Mouse (Mus musculus): Measurements from ENCODE around the gene Krtap1-3. TPM values are rescaled to one million over a fixed set of nuclear protein-coding genes. Genes with fewer than 3 reads are reported as not detected.
"Not testable (repeated sequence)": the region's sequence is repeated elsewhere in the genome, so short reads cannot be mapped to it uniquely, and the experiment has no call there.

The Krtap1-3 gene
- polyA plus RNA-seq, 1 experiment from 2014 or later = not detected

GRCm38 (mm10) chr11:99610089-99610488 lies 18.9 kb upstream of the Krtap1-3 start, which contains the start of gene Gm11937:
TSS of gene Gm11937 (minus strand) at chr11:99610189.
- H3K9me3 ChIP-seq (replicated peaks; ENCODE audit: control insufficient read depth, low read length); H3K27me3 ChIP-seq (ENCODE audit: control insufficient read depth, insufficient read depth, low read depth, low read length); H3K4me3 ChIP-seq (ENCODE audit: low read depth, low read length); H3K9ac ChIP-seq (ENCODE audit: low read depth, low read length); H3K4me1 ChIP-seq (ENCODE audit: control insufficient read depth, low read depth, low read length); H3K36me3 ChIP-seq (ENCODE audit: control insufficient read depth, insufficient read depth); H3K27ac ChIP-seq (ENCODE audit: low read length); ATAC-seq (ENCODE audit: low read depth); H3K4me2 ChIP-seq (ENCODE audit: low read depth, low read length): not testable (repeated sequence)
- 43% methylated on average over 2 of the region's 2 CpGs for WGBS (ENCODE audit: insufficient replicate concordance)

GRCm38 (mm10) chr11:99609126-99609525 lies 18.0 kb upstream of the Krtap1-3 start:
- Histone ChIP-seq H3K27ac (ENCODE audit: low read length) (no peak overlapping the region), H3K9ac (ENCODE audit: low read depth, low read length) (no peak overlapping the region), H3K4me3 (ENCODE audit: low read depth, low read length) (no peak overlapping the region), H3K9me3 (replicated peaks; ENCODE audit: control insufficient read depth, low read length) (no peaks in the 10 kb centered on the region), H3K4me1 (ENCODE audit: control insufficient read depth, low read depth, low read length) (no peaks in the 10 kb centered on the region), H3K27me3 (ENCODE audit: control insufficient read depth, insufficient read depth, low read depth, low read length) (no peaks in the 10 kb centered on the region), H3K4me2 (ENCODE audit: low read depth, low read length) (no peak overlapping the region), H3K36me3 (ENCODE audit: control insufficient read depth, insufficient read depth) (no peaks in the 10 kb centered on the region)
- WGBS (ENCODE audit: insufficient replicate concordance) = 39% methylated on average over 1 of the region's 1 CpGs
- ATAC-seq (ENCODE audit: low read depth) = no peak

GRCm38 (mm10) chr11:99603208-99603607 lies 12.1 kb upstream of the Krtap1-3 start, which contains the start of gene Gm11938:
TSS of gene Gm11938 (minus strand) at chr11:99603308.
- ATAC-seq (ENCODE audit: low read depth); H3K36me3 ChIP-seq (ENCODE audit: control insufficient read depth, insufficient read depth): not testable (repeated sequence)
- 36% methylated on average over 1 of the region's 1 CpGs for WGBS (ENCODE audit: insufficient replicate concordance)

GRCm38 (mm10) chr11:99597742-99598141 lies 6.6 kb upstream of the Krtap1-3 start, which contains the start of gene Krtap9-3:
TSS of gene Krtap9-3 (minus strand) at chr11:99598105.
- H3K9me3 ChIP-seq (replicated peaks; ENCODE audit: control insufficient read depth, low read length); H3K4me1 ChIP-seq (ENCODE audit: control insufficient read depth, low read depth, low read length); ATAC-seq (ENCODE audit: low read depth); H3K4me2 ChIP-seq (ENCODE audit: low read depth, low read length); H3K36me3 ChIP-seq (ENCODE audit: control insufficient read depth, insufficient read depth); H3K9ac ChIP-seq (ENCODE audit: low read depth, low read length); H3K27me3 ChIP-seq (ENCODE audit: control insufficient read depth, insufficient read depth, low read depth, low read length); H3K4me3 ChIP-seq (ENCODE audit: low read depth, low read length); H3K27ac ChIP-seq (ENCODE audit: low read length): not testable (repeated sequence)
- 76% methylated on average over 4 of the region's 6 CpGs for WGBS (ENCODE audit: insufficient replicate concordance)

More at GRCm38 (mm10) chr11:99603208-99603607, 12.1 kb upstream of the Krtap1-3 start, which contains the start of gene Gm11938:
- not testable (repeated sequence) for H3K27me3 ChIP-seq (ENCODE audit: control insufficient read depth, insufficient read depth, low read depth, low read length); H3K9me3 ChIP-seq (replicated peaks; ENCODE audit: control insufficient read depth, low read length); H3K9ac ChIP-seq (ENCODE audit: low read depth, low read length); H3K4me3 ChIP-seq (ENCODE audit: low read depth, low read length); H3K4me1 ChIP-seq (ENCODE audit: control insufficient read depth, low read depth, low read length); H3K27ac ChIP-seq (ENCODE audit: low read length); H3K4me2 ChIP-seq (ENCODE audit: low read depth, low read length)

GRCm38 (mm10) chr11:99585096-99585495 lies 6.0 kb downstream of the Krtap1-3 start:
- H3K36me3 ChIP-seq (ENCODE audit: control insufficient read depth, insufficient read depth) = no peaks in the 10 kb centered on the region
- H3K9me3 ChIP-seq (replicated peaks; ENCODE audit: control insufficient read depth, low read length) = no peaks in the 10 kb centered on the region
- no peak overlapping the region for H3K4me2 ChIP-seq (ENCODE audit: low read depth, low read length)
- H3K4me1 ChIP-seq (ENCODE audit: control insufficient read depth, low read depth, low read length) = no peaks in the 10 kb centered on the region
- no peak overlapping the region for H3K9ac ChIP-seq (ENCODE audit: low read depth, low read length)
- ATAC-seq (ENCODE audit: low read depth) = no peak
- no peak overlapping the region for H3K27ac ChIP-seq (ENCODE audit: low read length)
- no peaks in the 10 kb centered on the region for H3K27me3 ChIP-seq (ENCODE audit: control insufficient read depth, insufficient read depth, low read depth, low read length)
- H3K4me3 ChIP-seq (ENCODE audit: low read depth, low read length) = no peak overlapping the region
- WGBS (ENCODE audit: insufficient replicate concordance) = 69% methylated on average over 7 of the region's 7 CpGs

- Histone ChIP-seq H3K4me1 (ENCODE audit: control insufficient read depth, low read depth, low read length) (no peaks in the 10 kb centered on the region), H3K27ac (ENCODE audit: low read length) (no peak within 1 kb of the TSS), H3K27me3 (ENCODE audit: control insufficient read depth, insufficient read depth, low read depth, low read length) (no peaks in the 10 kb centered on the region), H3K36me3 (ENCODE audit: control insufficient read depth, insufficient read depth) (no peaks in the 10 kb centered on the region), H3K9ac (ENCODE audit: low read depth, low read length) (no peak within 1 kb of the TSS), H3K9me3 (replicated peaks; ENCODE audit: control insufficient read depth, low read length) (no peaks in the 10 kb centered on the region), H3K4me2 (ENCODE audit: low read depth, low read length) (no peak within 1 kb of the TSS), H3K4me3 (ENCODE audit: low read depth, low read length) (no peak within 1 kb of the TSS)
- ATAC-seq (ENCODE audit: low read depth) = no peak
- WGBS (ENCODE audit: insufficient replicate concordance) = 67% methylated on average over 5 of the region's 5 CpGs
Observed at GRCm38 (mm10) chr11:99583245-99583704, 7.9 kb downstream of the Krtap1-3 start, which contains the start of gene Krtap1-4. TSS of gene Krtap1-4 (minus strand) at chr11:99583654.

- Histone ChIP-seq H3K27ac (ENCODE audit: low read length) (no peak overlapping the region), H3K9me3 (replicated peaks; ENCODE audit: control insufficient read depth, low read length) (no peaks in the 10 kb centered on the region), H3K27me3 (ENCODE audit: control insufficient read depth, insufficient read depth, low read depth, low read length) (no peaks in the 10 kb centered on the region), H3K4me2 (ENCODE audit: low read depth, low read length) (no peak overlapping the region), H3K9ac (ENCODE audit: low read depth, low read length) (no peak overlapping the region), H3K4me1 (ENCODE audit: control insufficient read depth, low read depth, low read length) (no peaks in the 10 kb centered on the region), H3K4me3 (ENCODE audit: low read depth, low read length) (no peak overlapping the region), H3K36me3 (ENCODE audit: control insufficient read depth, insufficient read depth) (no peaks in the 10 kb centered on the region)
- no peak for ATAC-seq (ENCODE audit: low read depth)
- 60% methylated on average over 6 of the region's 6 CpGs for WGBS (ENCODE audit: insufficient replicate concordance)
Observed at GRCm38 (mm10) chr11:99581564-99581963, 9.6 kb downstream of the Krtap1-3 start.

- H3K9me3 ChIP-seq (replicated peaks; ENCODE audit: control insufficient read depth, low read length) = no peaks in the 10 kb centered on the region
- no peak overlapping the region for H3K9ac ChIP-seq (ENCODE audit: low read depth, low read length)
- no peak for ATAC-seq (ENCODE audit: low read depth)
- H3K4me3 ChIP-seq (ENCODE audit: low read depth, low read length) = no peak overlapping the region
- H3K36me3 ChIP-seq (ENCODE audit: control insufficient read depth, insufficient read depth) = no peaks in the 10 kb centered on the region
- H3K4me2 ChIP-seq (ENCODE audit: low read depth, low read length) = no peak overlapping the region
- H3K27me3 ChIP-seq (ENCODE audit: control insufficient read depth, insufficient read depth, low read depth, low read length) = no peaks in the 10 kb centered on the region
- no peak overlapping the region for H3K27ac ChIP-seq (ENCODE audit: low read length)
- H3K4me1 ChIP-seq (ENCODE audit: control insufficient read depth, low read depth, low read length) = no peaks in the 10 kb centered on the region
- whole genome bisulfite sequencing (ENCODE audit: insufficient replicate concordance) = 72% methylated on average over 5 of the region's 5 CpGs
Observed at GRCm38 (mm10) chr11:99581051-99581450, 10.1 kb downstream of the Krtap1-3 start.

GRCm38 (mm10) chr11:99580636-99581035 lies 10.5 kb downstream of the Krtap1-3 start, which contains the start of gene Krtap1-5:
TSS of gene Krtap1-5 (minus strand) at chr11:99581016.
- WGBS (ENCODE audit: insufficient replicate concordance) = 77% methylated on average over 6 of the region's 6 CpGs
- no peak for ATAC-seq (ENCODE audit: low read depth)
- no peaks in the 10 kb centered on the region for H3K9me3 ChIP-seq (replicated peaks; ENCODE audit: control insufficient read depth, low read length)

More at GRCm38 (mm10) chr11:99580636-99581035, 10.5 kb downstream of the Krtap1-3 start, which contains the start of gene Krtap1-5:
- Histone ChIP-seq H3K9ac (ENCODE audit: low read depth, low read length) (no peak within 1 kb of the TSS), H3K27me3 (ENCODE audit: control insufficient read depth, insufficient read depth, low read depth, low read length) (no peaks in the 10 kb centered on the region), H3K27ac (ENCODE audit: low read length) (no peak within 1 kb of the TSS), H3K4me1 (ENCODE audit: control insufficient read depth, low read depth, low read length) (no peaks in the 10 kb centered on the region), H3K4me3 (ENCODE audit: low read depth, low read length) (no peak within 1 kb of the TSS), H3K4me2 (ENCODE audit: low read depth, low read length) (no peak within 1 kb of the TSS), H3K36me3 (ENCODE audit: control insufficient read depth, insufficient read depth) (no peaks in the 10 kb centered on the region)

Measured in liver, embryonic 16.5 days (tissue).